Mouse (Mus musculus) cerebellum, adult 11 months (tissue): ENCODE measurements around the gene Clba1.
"Not testable (repeated sequence)": the region's sequence is repeated elsewhere in the genome, so short reads cannot be mapped to it uniquely, and the experiment has no call there.

Experiments used
- DNase-seq: peaks from one replicate; pipeline ENCODE4 v3.0.0; 2022

Clba1 gene

GRCm38 (mm10) chr12:112795466-112796104 is 13.2 kb upstream of the Clba1 start:
- DNase-seq, result no peak

GRCm38 (mm10) chr12:112796551-112797510 is 11.9 kb upstream of the Clba1 start:
- no peak for DNase-seq

- DNase-seq, result no peak
Measured at GRCm38 (mm10) chr12:112797672-112798331, 10.9 kb upstream of the Clba1 start.

GRCm38 (mm10) chr12:112798332-112798681 is 10.4 kb upstream of the Clba1 start:
- DNase-seq, result no peak

- no peak for DNase-seq
Measured at GRCm38 (mm10) chr12:112798716-112799115, 10.0 kb upstream of the Clba1 start.

GRCm38 (mm10) chr12:112799237-112799970 is 9.3 kb upstream of the Clba1 start:
- no peak for DNase-seq

- peak; percentile 69 for DNase-seq
Measured at GRCm38 (mm10) chr12:112800476-112800875, 8.3 kb upstream of the Clba1 start.

GRCm38 (mm10) chr12:112801864-112802846 is 6.6 kb upstream of the Clba1 start, which contains the start of gene Ahnak2:
Gene Ahnak2, minus strand, starts transcription at chr12:112802657.
- no peak for DNase-seq

- DNase-seq, result no peak
Measured at GRCm38 (mm10) chr12:112802917-112803316, 5.8 kb upstream of the Clba1 start.

- DNase-seq, result no peak
Measured at GRCm38 (mm10) chr12:112804046-112804445, 4.7 kb upstream of the Clba1 start.

GRCm38 (mm10) chr12:112806044-112806443 is 2.7 kb upstream of the Clba1 start:
- no peak for DNase-seq

- DNase-seq, result no peak
Measured at GRCm38 (mm10) chr12:112807796-112808195, 941 bp upstream of the Clba1 start.

GRCm38 (mm10) chr12:112808212-112808586 is 538 bp upstream of the Clba1 start:
- DNase-seq, result no peak

GRCm38 (mm10) chr12:112809641-112810040 is 904 bp downstream of the Clba1 start:
- no peak for DNase-seq

- DNase-seq, result no peak
Measured at GRCm38 (mm10) chr12:112810092-112810885, 1.6 kb downstream of the Clba1 start.

- no peak for DNase-seq
Measured at GRCm38 (mm10) chr12:112813370-112813769, 4.6 kb downstream of the Clba1 start.

- DNase-seq, result no peak
Measured at GRCm38 (mm10) chr12:112814682-112815470, 6.1 kb downstream of the Clba1 start.

- DNase-seq, result peak; percentile 44
Measured at GRCm38 (mm10) chr12:112816294-112816693, 7.6 kb downstream of the Clba1 start.

- not testable (repeated sequence) for DNase-seq
Measured at GRCm38 (mm10) chr12:112816866-112817265, 8.1 kb downstream of the Clba1 start.
